Mouse (Mus musculus): ENCODE measurements around the gene Lrrc58. TPM values are rescaled to one million over a fixed set of nuclear protein-coding genes. Genes with fewer than 3 reads are reported as not detected.

The Lrrc58 gene
- polyA plus RNA-seq, 1 experiment from 2014 or later: 62.5 TPM

- ATAC-seq (ENCODE audit: borderline replicate concordance, extremely low read depth, low FRiP score, low TSS enrichment): no peak
- Histone ChIP-seq H3K4me1 (peaks cover 23% of the 10 kb centered on the region), H3K4me2 (peak overlapping the region; percentile 82), H3K4me3 (no peak overlapping the region), H3K9ac (no peak overlapping the region), H3K27ac (no peak overlapping the region), H3K27me3 (no peaks in the 10 kb centered on the region), H3K9me3 (no peaks in the 10 kb centered on the region), H3K36me3 (no peaks in the 10 kb centered on the region)
- 60% methylated on average over 4 of the region's 4 CpGs for WGBS
Measured at GRCm38 (mm10) chr16:37871112-37871715, 3.0 kb downstream of the Lrrc58 start.

GRCm38 (mm10) chr16:37874501-37875235 lies 6.5 kb downstream of the Lrrc58 start:
- ATAC-seq (ENCODE audit: borderline replicate concordance, extremely low read depth, low FRiP score, low TSS enrichment): no peak
- H3K27me3 ChIP-seq: no peaks in the 10 kb centered on the region
- H3K36me3 ChIP-seq: peaks cover 17% of the 10 kb centered on the region
- H3K4me3 ChIP-seq: no peak overlapping the region
- no peak overlapping the region for H3K9ac ChIP-seq
- 79% methylated on average over 4 of the region's 4 CpGs for WGBS
- peaks cover 22% of the 10 kb centered on the region for H3K4me1 ChIP-seq
- H3K4me2 ChIP-seq: no peak overlapping the region
- H3K9me3 ChIP-seq: no peaks in the 10 kb centered on the region
- H3K27ac ChIP-seq: peak overlapping the region; percentile 16; the same call in 1 of the 2 replicates

- H3K4me3 ChIP-seq: no peak overlapping the region
- H3K9me3 ChIP-seq: no peaks in the 10 kb centered on the region
- ATAC-seq (ENCODE audit: borderline replicate concordance, extremely low read depth, low FRiP score, low TSS enrichment): no peak
- peaks cover 40% of the 10 kb centered on the region for H3K36me3 ChIP-seq
- 91% methylated on average over 3 of the region's 3 CpGs for WGBS
- no peak overlapping the region for H3K4me2 ChIP-seq
- H3K27ac ChIP-seq: no peak overlapping the region
- H3K4me1 ChIP-seq: 0 out of 2 replicates have a peak, but pooled peaks cover 3% of the 10 kb centered on the region
- H3K9ac ChIP-seq: no peak overlapping the region
- no peaks in the 10 kb centered on the region for H3K27me3 ChIP-seq
Measured at GRCm38 (mm10) chr16:37877406-37877805, 9.2 kb downstream of the Lrrc58 start.

- no peak for ATAC-seq (ENCODE audit: borderline replicate concordance, extremely low read depth, low FRiP score, low TSS enrichment)
- no peak overlapping the region for H3K4me2 ChIP-seq
- H3K9ac ChIP-seq: no peak overlapping the region
- no peaks in the 10 kb centered on the region for H3K27me3 ChIP-seq
- no peaks in the 10 kb centered on the region for H3K9me3 ChIP-seq
- no peaks in the 10 kb centered on the region for H3K4me1 ChIP-seq
- WGBS: 87% methylated on average over 7 of the region's 7 CpGs
- H3K4me3 ChIP-seq: no peak overlapping the region
- H3K36me3 ChIP-seq: peaks cover 57% of the 10 kb centered on the region
- no peak overlapping the region for H3K27ac ChIP-seq
Measured at GRCm38 (mm10) chr16:37878951-37879505, 10.8 kb downstream of the Lrrc58 start.

GRCm38 (mm10) chr16:37879750-37880419 lies 11.7 kb downstream of the Lrrc58 start:
- Histone ChIP-seq H3K4me2 (no peak overlapping the region), H3K27me3 (no peaks in the 10 kb centered on the region), H3K9ac (no peak overlapping the region), H3K4me1 (no peaks in the 10 kb centered on the region), H3K4me3 (no peak overlapping the region), H3K9me3 (no peaks in the 10 kb centered on the region), H3K36me3 (peaks cover 59% of the 10 kb centered on the region), H3K27ac (no peak overlapping the region)
- 95% methylated on average over 4 of the region's 4 CpGs for WGBS
- ATAC-seq (ENCODE audit: borderline replicate concordance, extremely low read depth, low FRiP score, low TSS enrichment): no peak

GRCm38 (mm10) chr16:37881168-37881567 lies 13.0 kb downstream of the Lrrc58 start:
- no peaks in the 10 kb centered on the region for H3K27me3 ChIP-seq
- WGBS: 60% methylated on average over 2 of the region's 2 CpGs
- H3K4me2 ChIP-seq: no peak overlapping the region
- H3K4me3 ChIP-seq: no peak overlapping the region
- no peaks in the 10 kb centered on the region for H3K4me1 ChIP-seq
- H3K27ac ChIP-seq: no peak overlapping the region
- no peak overlapping the region for H3K9ac ChIP-seq
- no peak for ATAC-seq (ENCODE audit: borderline replicate concordance, extremely low read depth, low FRiP score, low TSS enrichment)
- H3K36me3 ChIP-seq: peaks cover 59% of the 10 kb centered on the region
- H3K9me3 ChIP-seq: no peaks in the 10 kb centered on the region

GRCm38 (mm10) chr16:37888986-37889385 lies 20.8 kb downstream of the Lrrc58 start:
- Histone ChIP-seq H3K36me3 (peaks cover 6% of the 10 kb centered on the region; the same call in 1 of the 2 replicates), H3K4me2 (no peak overlapping the region), H3K4me3 (no peak overlapping the region), H3K27me3 (no peaks in the 10 kb centered on the region), H3K4me1 (0 out of 2 replicates have a peak, but pooled peaks cover 2% of the 10 kb centered on the region), H3K9ac (no peak overlapping the region), H3K27ac (no peak overlapping the region), H3K9me3 (no peaks in the 10 kb centered on the region)
- ATAC-seq (ENCODE audit: borderline replicate concordance, extremely low read depth, low FRiP score, low TSS enrichment): no peak
- 76% methylated on average over 3 of the region's 3 CpGs for WGBS

- no peak for ATAC-seq (ENCODE audit: borderline replicate concordance, extremely low read depth, low FRiP score, low TSS enrichment)
- Histone ChIP-seq H3K4me2 (no peak overlapping the region), H3K36me3 (0 out of 2 replicates have a peak, but pooled peaks cover 3% of the 10 kb centered on the region), H3K27ac (no peak overlapping the region), H3K4me3 (no peak overlapping the region), H3K4me1 (0 out of 2 replicates have a peak, but pooled peaks cover 5% of the 10 kb centered on the region), H3K9ac (no peak overlapping the region), H3K27me3 (no peaks in the 10 kb centered on the region), H3K9me3 (no peaks in the 10 kb centered on the region)
- WGBS: 73% methylated on average over 2 of the region's 2 CpGs
Measured at GRCm38 (mm10) chr16:37892667-37893066, 24.5 kb downstream of the Lrrc58 start.

- no peak overlapping the region for H3K9ac ChIP-seq
Measured at GRCm38 (mm10) chr16:37893381-37893780, 25.2 kb downstream of the Lrrc58 start.

GRCm38 (mm10) chr16:37893942-37894341 lies 25.8 kb downstream of the Lrrc58 start:
- Histone ChIP-seq H3K27me3 (no peaks in the 10 kb centered on the region), H3K4me3 (no peak overlapping the region), H3K4me1 (0 out of 2 replicates have a peak, but pooled peaks cover 5% of the 10 kb centered on the region), H3K9me3 (no peaks in the 10 kb centered on the region), H3K27ac (no peak overlapping the region), H3K9ac (no peak overlapping the region), H3K36me3 (0 out of 2 replicates have a peak, but pooled peaks cover 3% of the 10 kb centered on the region), H3K4me2 (no peak overlapping the region)
- 43% methylated on average over 2 of the region's 2 CpGs for WGBS
- no peak for ATAC-seq (ENCODE audit: borderline replicate concordance, extremely low read depth, low FRiP score, low TSS enrichment)

More at GRCm38 (mm10) chr16:37893381-37893780, 25.2 kb downstream of the Lrrc58 start:
- Histone ChIP-seq H3K4me2 (no peak overlapping the region), H3K27ac (no peak overlapping the region), H3K27me3 (no peaks in the 10 kb centered on the region), H3K4me3 (no peak overlapping the region), H3K4me1 (0 out of 2 replicates have a peak, but pooled peaks cover 5% of the 10 kb centered on the region), H3K9me3 (no peaks in the 10 kb centered on the region), H3K36me3 (0 out of 2 replicates have a peak, but pooled peaks cover 3% of the 10 kb centered on the region)
- ATAC-seq (ENCODE audit: borderline replicate concordance, extremely low read depth, low FRiP score, low TSS enrichment): no peak
- 44% methylated on average over 6 of the region's 6 CpGs for WGBS

- H3K4me1 ChIP-seq: 0 out of 2 replicates have a peak, but pooled peaks cover 8% of the 10 kb centered on the region
- no peak for ATAC-seq (ENCODE audit: borderline replicate concordance, extremely low read depth, low FRiP score, low TSS enrichment)
- 83% methylated on average over 5 of the region's 5 CpGs for WGBS
Measured at GRCm38 (mm10) chr16:37898790-37899189, 30.6 kb downstream of the Lrrc58 start.

More at GRCm38 (mm10) chr16:37898790-37899189, 30.6 kb downstream of the Lrrc58 start:
- Histone ChIP-seq H3K4me3 (no peak overlapping the region), H3K27ac (no peak overlapping the region), H3K27me3 (no peaks in the 10 kb centered on the region), H3K36me3 (no peaks in the 10 kb centered on the region), H3K9me3 (no peaks in the 10 kb centered on the region), H3K9ac (no peak overlapping the region), H3K4me2 (no peak overlapping the region)

All from lung, embryonic 15.5 days (tissue).